Mouse (Mus musculus): Measurements from ENCODE around the gene Treh. TPM values are rescaled to one million over a fixed set of nuclear protein-coding genes. Genes with fewer than 3 reads are reported as not detected.

The Treh gene
- polyA plus RNA-seq (2012) = not detected in 2 replicates

DNA sequence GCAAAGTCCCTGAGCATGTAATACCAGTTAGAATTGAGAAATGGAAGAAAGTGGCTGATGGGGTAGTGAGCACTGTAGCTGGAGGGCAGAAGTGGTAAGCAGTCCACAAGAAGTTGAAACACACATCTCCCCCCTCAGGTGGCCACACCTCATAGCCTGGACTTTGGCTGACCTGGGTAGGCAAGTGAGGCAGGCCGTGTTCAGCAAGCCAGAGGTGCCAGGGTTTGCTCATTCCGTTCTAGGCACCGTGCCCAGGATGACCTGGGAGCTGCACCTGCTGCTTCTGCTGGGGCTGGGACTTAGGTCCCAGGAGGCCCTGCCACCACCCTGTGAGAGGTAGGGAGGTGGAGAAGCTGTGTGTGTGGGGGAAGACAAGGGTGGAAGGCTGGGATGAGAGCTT, at the start of gene Treh:
Gene Treh (plus strand): TSS at position 229 of the 400 bp plus-strand sequence.
- TF ChIP-seq GATA1 (IDR thresholded peaks at IDR 0.05; ENCODE audit: low read length) = no peak

- no peak for TF ChIP-seq GATA1 (IDR thresholded peaks at IDR 0.05; ENCODE audit: low read length)
Observed at GRCm38 (mm10) chr9:44624390-44624789, 48.6 kb upstream of the Treh start.

DNA sequence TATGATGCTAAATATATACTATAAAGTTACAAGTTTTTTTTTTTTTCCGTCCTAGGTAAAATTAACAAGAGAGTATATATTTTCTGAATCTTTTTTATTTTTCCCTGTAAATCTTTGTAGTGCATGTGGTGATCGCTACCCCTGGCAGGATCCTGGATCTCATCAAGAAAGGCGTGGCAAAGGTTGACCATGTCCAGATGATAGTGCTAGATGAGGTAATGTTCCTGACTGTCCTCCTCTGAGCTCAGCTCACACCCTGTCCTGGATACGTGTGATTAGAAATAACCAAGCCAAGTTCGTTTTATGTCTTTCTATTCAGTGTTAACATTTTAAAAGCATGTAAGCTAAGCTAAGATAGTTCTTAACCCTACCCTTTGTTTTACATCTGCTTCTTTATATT, 46.8 kb upstream of the Treh start:
- no peak for TF ChIP-seq GATA1 (IDR thresholded peaks at IDR 0.05; ENCODE audit: low read length)

DNA sequence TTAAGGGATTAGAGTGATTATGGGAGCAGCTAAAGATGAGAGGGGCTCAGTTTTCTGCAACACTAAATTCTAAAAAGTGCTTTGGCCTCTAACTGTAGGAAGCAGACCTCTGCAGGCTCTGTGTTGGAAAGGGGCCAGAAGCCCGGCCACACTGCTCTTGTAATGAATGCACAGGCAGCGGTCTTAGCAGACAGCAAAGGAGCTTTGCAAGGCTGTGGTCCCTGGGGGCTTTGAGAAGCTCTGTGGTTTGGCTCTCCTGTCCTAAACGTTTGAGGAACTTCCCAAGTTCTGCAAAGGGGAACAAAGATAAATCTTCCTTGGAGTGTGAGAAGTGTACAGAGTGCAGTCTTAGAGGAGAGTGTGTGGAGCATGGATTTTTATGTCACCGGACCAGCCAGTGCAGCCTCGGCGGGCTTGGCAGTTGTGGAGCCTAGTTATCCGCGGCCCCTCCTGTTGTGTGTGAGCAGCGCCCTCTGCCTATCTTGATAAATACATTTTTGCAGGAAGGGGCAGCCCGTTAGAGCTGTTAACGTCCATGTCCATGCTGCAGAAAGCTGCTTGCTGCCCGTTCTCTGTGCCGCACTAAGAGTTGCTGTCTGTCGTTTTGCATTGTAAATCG, 35.4 kb upstream of the Treh start:
- TF ChIP-seq GATA1 (IDR thresholded peaks at IDR 0.05; ENCODE audit: low read length) = no peak

DNA sequence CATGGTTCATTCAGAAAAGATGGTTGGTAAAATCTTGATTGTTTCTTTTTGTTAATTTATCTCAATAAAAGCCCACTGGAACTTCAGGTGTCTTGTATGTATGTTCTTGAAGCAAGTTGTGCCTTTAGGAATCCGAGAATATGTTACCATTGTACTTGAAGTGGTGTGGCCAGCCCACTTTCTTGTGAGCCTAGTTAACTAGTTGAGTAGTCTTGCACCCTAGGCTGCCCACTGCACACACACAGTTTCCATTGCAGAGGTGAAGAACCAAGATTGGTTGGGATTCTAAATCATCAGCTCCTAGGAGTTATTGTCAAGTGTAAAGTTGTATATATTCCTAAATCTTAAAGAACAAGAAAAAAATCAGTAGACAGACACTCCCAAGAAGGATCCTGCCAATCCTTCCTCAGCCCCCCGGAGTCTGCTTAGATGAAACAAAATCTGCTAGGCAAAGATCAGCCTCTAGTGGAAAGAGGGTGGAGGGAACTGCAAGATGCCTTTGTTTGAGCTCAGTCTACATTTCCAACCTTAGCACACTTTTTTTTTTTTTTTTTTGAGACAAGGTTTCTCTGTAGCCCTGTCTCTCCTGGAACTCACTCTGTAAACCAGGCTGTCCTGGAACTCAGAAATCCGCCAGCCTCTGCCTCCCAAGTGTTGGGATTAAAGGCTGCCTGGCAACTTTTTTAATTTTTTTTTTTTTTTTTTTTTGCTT, 32.2 kb upstream of the Treh start:
- no peak for TF ChIP-seq GATA1 (IDR thresholded peaks at IDR 0.05; ENCODE audit: low read length)

GRCm38 (mm10) chr9:44641616-44642015, 31.4 kb upstream of the Treh start:
- TF ChIP-seq GATA1 (IDR thresholded peaks at IDR 0.05; ENCODE audit: low read length) = no peak

DNA sequence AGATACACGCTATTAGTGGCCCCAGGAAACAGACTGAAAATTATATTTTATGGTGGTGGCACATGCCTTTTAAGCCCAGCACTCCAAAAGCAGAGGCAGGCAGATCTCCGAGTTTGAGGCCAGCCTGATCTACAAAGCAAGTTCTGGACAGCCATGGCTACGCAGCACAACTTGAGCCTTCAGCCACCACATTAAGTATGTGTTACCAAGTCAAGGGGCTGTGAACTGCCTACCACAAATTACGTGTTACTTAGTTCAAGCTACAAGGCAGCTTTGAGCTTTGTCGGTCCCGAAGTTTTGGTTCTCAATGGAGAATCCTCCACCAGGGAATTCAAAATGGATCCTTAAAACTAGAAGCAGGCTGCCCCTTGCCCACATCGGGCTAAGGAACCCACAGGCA, 29.9 kb upstream of the Treh start:
- no peak for TF ChIP-seq GATA1 (IDR thresholded peaks at IDR 0.05; ENCODE audit: low read length)

DNA sequence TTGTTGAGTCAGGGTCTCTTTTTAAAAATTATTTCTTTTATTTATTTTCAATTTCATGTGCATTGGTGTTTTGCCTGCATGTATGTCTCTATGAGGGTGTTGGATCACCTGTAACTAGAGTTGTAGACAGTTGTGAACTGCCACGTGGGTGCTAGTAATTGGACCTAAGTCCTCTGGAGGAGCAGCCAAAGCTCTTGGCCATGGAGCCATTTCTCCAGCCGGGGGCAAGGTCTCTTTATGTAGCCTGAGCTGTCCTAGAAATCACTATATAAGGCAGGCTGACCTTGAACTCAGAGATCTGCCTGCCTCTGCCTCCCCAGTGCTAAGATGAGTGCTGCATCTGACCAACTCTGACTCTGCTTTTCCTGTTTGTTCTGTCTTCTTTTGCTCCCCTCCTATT, 28.8 kb upstream of the Treh start:
- TF ChIP-seq GATA1 (IDR thresholded peaks at IDR 0.05; ENCODE audit: low read length) = no peak

DNA sequence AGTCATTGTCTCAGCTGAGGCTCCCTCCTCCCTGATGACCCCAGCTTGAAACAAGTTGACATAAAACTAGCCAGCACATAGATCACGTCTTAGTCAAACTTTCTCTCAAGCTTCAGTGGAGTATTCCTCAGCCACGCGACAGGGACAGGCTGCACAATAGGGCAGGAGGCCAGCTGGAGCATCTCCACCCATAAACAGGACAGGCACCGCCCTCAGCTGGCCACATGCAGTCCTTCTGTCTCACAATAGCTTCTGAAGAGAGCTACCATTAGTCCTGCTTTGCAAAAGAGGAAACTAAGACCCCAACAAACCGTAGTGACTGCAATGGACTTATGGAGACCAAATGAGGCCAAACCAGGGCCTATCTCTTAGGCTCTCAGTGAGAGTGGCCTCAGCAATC, 27.6 kb upstream of the Treh start:
- TF ChIP-seq GATA1 (IDR thresholded peaks at IDR 0.05; ENCODE audit: low read length) = no peak

GRCm38 (mm10) chr9:44645924-44646323, 27.1 kb upstream of the Treh start:
- TF ChIP-seq GATA1 (IDR thresholded peaks at IDR 0.05; ENCODE audit: low read length) = no peak

DNA sequence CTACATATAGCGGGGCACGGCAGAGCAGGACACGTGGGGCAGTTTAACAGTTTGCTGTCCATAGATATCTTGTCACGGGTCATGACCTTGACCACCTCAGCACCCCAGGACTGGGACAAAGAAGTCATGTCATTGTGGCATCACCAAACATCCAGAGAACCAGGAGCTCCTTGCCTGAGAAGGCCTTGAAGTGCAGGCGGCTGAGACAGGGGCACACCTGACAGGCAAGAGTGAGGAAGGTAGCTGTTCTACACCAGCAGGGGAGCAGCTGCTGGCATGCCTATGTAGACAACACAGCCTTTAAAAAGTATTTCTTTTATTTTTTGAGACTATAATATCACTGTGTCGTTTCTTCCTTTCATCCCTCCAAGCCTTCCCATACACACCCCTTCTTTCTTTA, 26.7 kb upstream of the Treh start:
- TF ChIP-seq GATA1 (IDR thresholded peaks at IDR 0.05; ENCODE audit: low read length) = no peak

DNA sequence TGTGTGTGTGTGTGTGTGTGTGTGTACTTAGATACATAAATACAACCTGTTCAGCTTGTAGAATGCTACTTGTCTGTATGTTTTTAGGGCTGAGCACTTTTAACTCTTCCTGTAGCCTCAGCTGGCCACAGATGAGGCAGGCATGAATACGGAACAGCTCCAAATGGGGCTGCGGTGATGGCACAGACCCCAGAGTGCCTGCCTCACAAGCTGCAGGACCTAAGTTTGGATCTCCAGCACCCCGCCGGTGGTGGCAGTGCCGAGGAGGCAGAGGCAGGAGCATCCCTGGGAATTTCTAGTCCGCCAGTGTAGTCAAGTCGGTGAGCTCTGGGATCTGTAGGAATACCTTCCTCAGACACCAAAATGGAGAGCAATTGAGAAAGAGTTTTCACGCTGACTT, 26.0 kb upstream of the Treh start:
- no peak for TF ChIP-seq GATA1 (IDR thresholded peaks at IDR 0.05; ENCODE audit: low read length)

GRCm38 (mm10) chr9:44647656-44648055, 25.4 kb upstream of the Treh start:
- no peak for TF ChIP-seq GATA1 (IDR thresholded peaks at IDR 0.05; ENCODE audit: low read length)

- TF ChIP-seq GATA1 (IDR thresholded peaks at IDR 0.05; ENCODE audit: low read length) = no peak
Observed at GRCm38 (mm10) chr9:44648881-44649281, 24.2 kb upstream of the Treh start.

DNA sequence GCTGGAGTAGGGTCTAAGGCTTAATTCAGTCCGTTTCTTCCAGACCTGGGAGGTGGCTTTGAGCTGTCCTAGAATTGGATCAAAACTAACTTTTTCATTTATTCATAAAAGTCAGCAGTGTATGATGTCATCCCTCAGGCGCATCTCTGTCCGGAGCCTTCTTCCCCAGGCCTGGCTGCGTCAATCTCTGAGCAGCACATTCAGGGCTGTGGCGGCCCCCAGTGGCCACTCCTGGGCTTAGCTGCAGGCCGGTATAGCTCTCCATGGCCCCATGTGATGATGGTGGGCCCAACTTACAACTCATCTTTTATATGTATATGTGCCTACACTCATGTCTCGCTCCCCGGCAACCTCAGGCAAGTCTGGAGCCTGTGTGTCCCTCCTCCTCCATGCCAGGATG, 21.0 kb upstream of the Treh start:
- no peak for TF ChIP-seq GATA1 (IDR thresholded peaks at IDR 0.05; ENCODE audit: low read length)

- TF ChIP-seq GATA1 (IDR thresholded peaks at IDR 0.05; ENCODE audit: low read length) = no peak
Observed at GRCm38 (mm10) chr9:44653896-44654295, 19.1 kb upstream of the Treh start.

All from G1E-ER4 (cell line).